Mouse (Mus musculus) forebrain, embryonic 12.5 days (tissue): Measurements from ENCODE around the gene Sirt5. TPM values are rescaled to one million over a fixed set of nuclear protein-coding genes. Genes with fewer than 3 reads are reported as not detected.

Source experiments
- polyA plus RNA-seq: library from polyadenylated mRNA; unstranded; fragments of >200 nt; fragmentation: Nextera tagmentation; extraction: Ambion mirVana; gene quantifications from 2 replicates; pipeline ENCODE4 v1.2.1, GENCODE M21; 2016

Gene Sirt5
- polyA plus RNA-seq, 1 experiment from 2014 or later = 43.2 TPM

Other genes with a start within 250 kb of the Sirt5 start
- gene Tbc1d7, start 194.0 kb upstream of the Sirt5 start, polyA plus RNA-seq = 74.0 and 75.4 TPM in 2 replicates
- gene Gfod1, start 61.3 kb upstream of the Sirt5 start, polyA plus RNA-seq = 0.97 and 1.1 TPM in 2 replicates
- 238 and 243 TPM in 2 replicates for gene Nol7, start 32.9 kb downstream of the Sirt5 start, polyA plus RNA-seq
- 13.4 and 15.6 TPM in 2 replicates for gene Ranbp9, start 115.8 kb downstream of the Sirt5 start, polyA plus RNA-seq
- 11.7 and 11.8 TPM in 2 replicates for gene Mcur1, start 194.7 kb downstream of the Sirt5 start, polyA plus RNA-seq